Mouse (Mus musculus) CD8-positive naive resting alpha-beta T cell, adult 2 months (primary cell): ENCODE measurements around the gene Mbip.

Source experiments
- DNase-seq, 2 experiments: peaks; one replicate each; pipeline ENCODE4 v3.0.0; 2022; ENCODE audit warnings: low read depth in 2 of 2, low spot score in 2 of 2

The Mbip gene

DNA sequence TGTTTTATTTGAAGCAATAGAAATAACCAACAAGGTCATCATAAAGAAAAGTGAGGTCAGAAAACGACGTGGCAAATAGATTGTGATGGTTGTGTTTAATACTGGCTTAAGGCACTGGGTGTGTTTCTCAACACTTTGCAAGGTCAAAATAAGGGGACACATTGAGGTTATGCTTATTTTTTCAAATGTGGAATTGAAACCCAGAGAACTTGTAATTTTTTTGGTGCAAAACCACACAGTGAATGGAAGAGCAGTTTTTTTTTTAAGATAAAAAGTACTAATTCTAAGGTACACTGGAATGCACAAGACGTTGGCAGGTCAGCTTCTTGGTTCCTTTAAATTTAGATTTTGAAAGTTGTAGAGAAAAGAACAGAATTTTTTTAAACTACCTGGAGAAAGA, 50.5 kb downstream of the Mbip start:
- DNase-seq, result no peak

DNA sequence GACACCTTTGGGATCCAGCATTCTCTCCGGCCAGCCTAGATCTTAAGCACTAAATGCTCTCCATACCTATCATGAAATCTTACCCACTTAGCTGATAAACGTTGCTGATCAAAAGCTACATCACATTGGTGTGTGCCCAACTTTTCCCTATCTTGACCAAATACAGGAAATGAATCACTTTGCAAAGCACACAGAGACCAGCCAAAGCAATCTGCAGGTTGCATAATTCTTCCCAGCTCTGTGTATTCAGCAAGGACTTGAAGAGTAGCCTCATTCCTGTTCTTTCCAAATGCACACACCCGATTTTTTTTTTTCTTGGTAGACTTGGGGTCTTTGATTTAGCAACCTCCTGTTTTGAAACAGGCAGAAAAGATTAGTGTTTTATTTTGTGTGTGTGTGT, 57.1 kb downstream of the Mbip start:
- no peak for DNase-seq

DNA sequence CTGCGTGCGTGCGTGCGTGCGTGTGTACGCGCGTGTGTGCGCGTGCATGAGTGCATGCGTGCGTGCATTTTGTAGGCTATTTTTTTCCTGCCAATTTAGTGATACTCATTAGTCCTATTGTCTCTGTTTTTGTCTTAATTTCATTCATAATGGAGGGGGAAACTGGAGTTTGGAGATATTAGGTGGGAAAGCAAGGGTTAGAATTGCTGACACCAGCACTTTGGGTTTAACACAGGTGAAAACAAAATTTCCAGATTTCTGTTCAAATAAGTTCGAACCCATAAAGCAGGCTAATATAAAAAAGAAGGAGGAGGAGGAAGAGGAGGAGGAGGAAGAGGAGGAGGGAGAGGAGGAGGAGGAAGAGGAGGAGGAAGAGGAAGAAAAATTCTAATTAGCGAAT, 58.9 kb downstream of the Mbip start:
- DNase-seq, result no peak

DNA sequence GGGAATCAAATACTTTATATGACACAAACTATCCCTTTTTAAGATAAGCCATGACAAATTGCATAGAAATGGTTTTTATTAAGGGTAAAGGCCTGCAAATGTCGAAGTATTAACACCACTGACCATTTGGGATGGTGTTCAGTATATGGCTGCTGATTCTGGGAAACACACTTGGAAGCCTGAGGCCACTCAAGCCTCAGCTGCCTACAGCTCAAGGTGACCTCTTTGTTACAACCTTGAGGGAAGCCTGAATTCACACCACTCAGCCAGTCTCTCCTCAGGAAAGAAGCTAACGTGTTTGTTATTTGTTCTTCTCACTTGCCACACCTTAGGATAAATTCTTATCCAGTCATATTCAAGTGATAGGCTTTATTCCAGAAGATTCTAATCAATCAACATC, 61.5 kb downstream of the Mbip start:
- DNase-seq, result no peak

DNA sequence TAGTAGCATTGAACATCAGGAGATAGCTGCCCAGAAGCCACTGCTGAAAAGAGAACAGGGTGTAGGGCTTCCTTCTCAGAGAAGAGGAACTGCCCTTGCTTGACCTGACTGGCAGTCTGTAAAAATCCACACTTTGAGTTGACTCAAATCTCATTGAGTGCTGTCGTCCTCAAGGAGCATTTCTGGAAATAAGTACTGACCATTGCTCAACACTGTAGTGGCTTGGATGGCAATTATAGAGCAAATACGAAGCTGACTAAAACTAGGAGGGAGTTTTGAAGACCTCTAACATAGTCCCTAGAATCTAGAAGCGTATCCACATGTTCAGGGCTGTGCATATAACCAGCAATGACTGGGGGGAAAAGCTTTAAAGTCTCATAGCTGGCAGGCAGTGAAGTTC, 64.0 kb downstream of the Mbip start:
- no peak for DNase-seq
